Mouse (Mus musculus): Measurements from ENCODE around the gene Gm13084. TPM values are rescaled to one million over a fixed set of nuclear protein-coding genes. Genes with fewer than 3 reads are reported as not detected.
"Not testable (repeated sequence)": the region's sequence is repeated elsewhere in the genome, so short reads cannot be mapped to it uniquely, and the experiment has no call there.

The Gm13084 gene
- not detected in 2 replicates for polyA plus RNA-seq (2016; fragmentation: Nextera tagmentation; extraction: Ambion mirVana)

DNA sequence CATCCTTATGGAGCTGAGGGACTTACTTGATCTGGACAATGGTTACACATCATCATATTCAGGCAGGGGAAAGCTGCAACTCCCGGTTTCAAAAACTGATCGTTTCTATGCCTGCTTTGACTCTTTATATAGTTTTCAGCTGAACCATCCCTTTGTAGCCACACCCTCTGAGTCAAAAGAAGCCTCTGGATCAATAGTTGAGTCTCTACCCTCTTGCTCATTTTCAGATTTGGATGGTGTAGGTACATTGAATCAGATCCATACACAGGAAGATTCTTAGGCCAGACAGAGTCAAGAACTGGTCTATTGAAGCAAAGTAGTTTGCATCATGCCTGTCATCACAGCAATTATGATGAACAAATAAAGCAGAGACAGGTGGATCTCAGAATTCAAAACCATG is at the start of gene Gm13084:
TSS of gene Gm13084 (minus strand) at position 101 of the 400 bp plus-strand sequence.
- Histone ChIP-seq H3K4me1 (no peaks in the 10 kb centered on the region), H3K36me3 (no peaks in the 10 kb centered on the region), H3K27ac (no peak within 1 kb of the TSS), H3K9me3 (replicated peaks) (no peaks in the 10 kb centered on the region; the same call in 1 of the 2 replicates), H3K27me3 (ENCODE audit: low read depth, poor library complexity, severe bottlenecking) (no peaks in the 10 kb centered on the region), H3K4me3 (no peak within 1 kb of the TSS)
- 73% methylated on average over 2 of the region's 2 CpGs for WGBS
- DNase-seq (ENCODE audit: low spot score) = no peak

DNA sequence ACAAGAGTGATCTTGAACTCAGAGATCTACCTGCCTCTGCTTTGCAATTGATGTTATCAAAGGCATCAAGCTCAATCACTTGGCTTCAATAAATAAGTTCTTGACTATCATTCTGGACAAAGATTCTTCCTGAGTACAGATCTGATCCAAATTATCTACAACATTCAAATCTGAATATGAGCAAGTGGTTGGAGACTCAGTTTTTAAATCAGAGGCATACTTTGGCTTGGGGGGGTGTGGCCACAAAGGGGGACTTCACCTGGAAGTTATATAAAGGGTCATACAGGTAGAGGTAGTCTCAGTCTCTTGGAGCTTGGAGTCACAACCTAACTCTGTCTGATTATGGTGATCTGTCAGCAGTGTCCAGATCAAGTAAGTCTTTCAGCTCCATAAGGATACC is 30.3 kb upstream of the Gm13084 start, which contains the start of gene Gm13103:
TSS of gene Gm13103 (plus strand) at position 301 of the 400 bp plus-strand sequence.
- H3K4me3 ChIP-seq; H3K27ac ChIP-seq; H3K9me3 ChIP-seq (replicated peaks); H3K27me3 ChIP-seq (ENCODE audit: low read depth, poor library complexity, severe bottlenecking); H3K4me1 ChIP-seq; DNase-seq (ENCODE audit: low spot score); H3K36me3 ChIP-seq: not testable (repeated sequence)

DNA sequence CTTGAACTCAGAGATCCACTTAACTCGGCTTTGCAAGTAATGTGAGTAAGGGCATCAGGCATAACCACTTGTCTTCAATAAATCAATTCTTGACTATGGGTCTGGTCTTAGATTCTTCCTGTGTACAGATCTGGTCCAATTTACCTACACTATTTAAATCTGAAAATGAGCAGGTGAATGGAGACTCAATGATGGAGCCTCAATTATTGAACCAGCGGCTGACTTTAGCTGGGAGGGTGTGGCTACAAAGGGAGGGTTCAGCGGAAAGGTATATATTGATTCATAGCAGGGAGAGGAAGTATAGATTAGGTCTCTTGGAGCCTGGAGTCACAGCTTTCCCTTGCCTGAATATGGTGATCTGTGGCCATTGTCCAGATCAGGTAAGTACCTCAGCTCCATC is 26.8 kb downstream of the Gm13084 start, which contains the start of gene Gm13023:
TSS of gene Gm13023 (plus strand) at position 301 of the 400 bp plus-strand sequence.
- H3K27me3 ChIP-seq (ENCODE audit: low read depth, poor library complexity, severe bottlenecking); H3K4me1 ChIP-seq; DNase-seq (ENCODE audit: low spot score); H3K36me3 ChIP-seq; H3K4me3 ChIP-seq; H3K27ac ChIP-seq; H3K9me3 ChIP-seq (replicated peaks): not testable (repeated sequence)
- 90% methylated on average over 3 of the region's 3 CpGs for WGBS

Other genes starting within 250 kb of the Gm13084 start
- gene Gm13083, start 201.1 kb downstream of the Gm13084 start, polyA plus RNA-seq (2016; fragmentation: Nextera tagmentation; extraction: Ambion mirVana) = not detected in 2 replicates
- not detected in 2 replicates for gene Gm13088, start 158.8 kb downstream of the Gm13084 start, polyA plus RNA-seq (2016; fragmentation: Nextera tagmentation; extraction: Ambion mirVana)
- not detected in 2 replicates for gene Gm13089, start 113.4 kb downstream of the Gm13084 start, polyA plus RNA-seq (2016; fragmentation: Nextera tagmentation; extraction: Ambion mirVana)
- gene Gm13078, start 96.6 kb downstream of the Gm13084 start, polyA plus RNA-seq (2016; fragmentation: Nextera tagmentation; extraction: Ambion mirVana) = not detected in 2 replicates
- gene Gm13023, start 26.7 kb downstream of the Gm13084 start, polyA plus RNA-seq (2016; fragmentation: Nextera tagmentation; extraction: Ambion mirVana) = not detected in 2 replicates
- gene Gm13103, start 30.4 kb upstream of the Gm13084 start, polyA plus RNA-seq (2016; fragmentation: Nextera tagmentation; extraction: Ambion mirVana) = not detected in 2 replicates
- gene Pramef6, start 84.3 kb upstream of the Gm13084 start, polyA plus RNA-seq (2016; fragmentation: Nextera tagmentation; extraction: Ambion mirVana) = not detected in 2 replicates
- not detected in 2 replicates for gene Pramef25, start 134.9 kb upstream of the Gm13084 start, polyA plus RNA-seq (2016; fragmentation: Nextera tagmentation; extraction: Ambion mirVana)
- not detected in 2 replicates for gene Gm13101, start 150.9 kb upstream of the Gm13084 start, polyA plus RNA-seq (2016; fragmentation: Nextera tagmentation; extraction: Ambion mirVana)
- not detected in 2 replicates for gene Pramef17, start 178.3 kb upstream of the Gm13084 start, polyA plus RNA-seq (2016; fragmentation: Nextera tagmentation; extraction: Ambion mirVana)
- not detected in 2 replicates for gene Pramel4, start 243.0 kb upstream of the Gm13084 start, polyA plus RNA-seq (2016; fragmentation: Nextera tagmentation; extraction: Ambion mirVana)

Data from limb, embryonic 10.5 days (tissue).